Comparison of ENCODE assay signal across 11 mouse cellular contexts in the genomic region with DNA sequence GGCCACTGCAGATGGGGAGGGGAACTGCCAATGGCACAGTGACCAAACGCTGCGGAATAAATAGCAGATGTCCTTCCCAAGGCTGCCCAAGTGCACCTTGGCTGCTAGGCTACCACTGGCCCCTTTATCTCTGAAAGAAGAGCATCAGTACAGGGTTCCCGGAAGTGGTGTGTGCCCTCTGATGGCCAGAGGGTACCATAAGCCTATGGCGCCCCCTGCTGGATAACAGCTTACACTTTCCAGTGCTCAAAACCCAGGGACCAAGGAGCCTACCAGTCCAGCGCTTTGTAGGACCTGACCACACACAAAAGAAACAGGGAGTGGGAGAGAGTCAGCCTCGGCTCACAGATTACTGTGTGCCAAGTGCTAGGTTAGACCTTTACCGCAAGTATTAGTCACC. TPM values are rescaled to one million over a fixed set of nuclear protein-coding genes. Genes with fewer than 3 reads are reported as not detected.
A peak's percentile ranks its signal among the peaks of the same experiment; 100 is the strongest.
DNase-seq lines count a peak whose midpoint lies in the region; ATAC-seq and TF ChIP-seq lines count a peak whose summit lies in the region.
"Not testable (repeated sequence)": the region's sequence is repeated elsewhere in the genome, so short reads cannot be mapped to it uniquely, and the experiment has no call there.
"Had no signal": no experiment of that assay in that cellular context is flagged by ENCODE, and none has a peak within 500 bp of the region (broad histone marks: within the 10 kb centered on the region; RNA-seq: fewer than 3 reads in every experiment).

No protein-coding gene starts in this region.

- H3K36me3 ChIP-seq in intestine, postnatal 0 days (ENCODE audit: control insufficient read depth, insufficient read depth); limb, embryonic 11.5 days (ENCODE audit: control insufficient read depth, insufficient read depth, low read length); midbrain, embryonic 11.5 days (ENCODE audit: control insufficient read depth, insufficient read depth, low read length): not testable (repeated sequence)

- H3K4me3 ChIP-seq in intestine, postnatal 0 days (ENCODE audit: low read depth, low read length); limb, embryonic 11.5 days (ENCODE audit: low read depth, low read length); midbrain, embryonic 11.5 days (ENCODE audit: low read depth, low read length): not testable (repeated sequence)

- WGBS in intestine, postnatal 0 days, result 8% methylated on average over 7 of the region's 7 CpGs
- WGBS in limb, embryonic 11.5 days, result 14% methylated on average over 7 of the region's 7 CpGs
- WGBS in midbrain, embryonic 11.5 days, result 7% methylated on average over 7 of the region's 7 CpGs

- H3K9ac ChIP-seq in intestine, postnatal 0 days (ENCODE audit: low read depth, low read length); limb, embryonic 11.5 days (ENCODE audit: low read length); midbrain, embryonic 11.5 days (ENCODE audit: low read length): not testable (repeated sequence)

- peak; percentile 83 for TF ChIP-seq CTCF in intestine, postnatal 0 days (IDR thresholded peaks at IDR 0.05; ENCODE audit: low read depth)

- H3K4me2 ChIP-seq in intestine, postnatal 0 days (replicated peaks; ENCODE audit: low read depth); limb, embryonic 11.5 days (ENCODE audit: low read depth, severe bottlenecking); midbrain, embryonic 11.5 days: not testable (repeated sequence)

- not testable (repeated sequence) for H3K27me3 ChIP-seq in intestine, postnatal 0 days (replicated peaks; ENCODE audit: control insufficient read depth, insufficient read depth, low read length); limb, embryonic 11.5 days (ENCODE audit: control insufficient read depth, insufficient read depth, low read length); midbrain, embryonic 11.5 days (ENCODE audit: control insufficient read depth, insufficient read depth, low read length)

- H3K9me3 ChIP-seq in intestine, postnatal 0 days (ENCODE audit: control insufficient read depth); limb, embryonic 11.5 days (ENCODE audit: control insufficient read depth, low read length); midbrain, embryonic 11.5 days (ENCODE audit: control insufficient read depth, low read length): not testable (repeated sequence)

- not testable (repeated sequence) for H3K27ac ChIP-seq in intestine, postnatal 0 days (ENCODE audit: low read depth, low read length); limb, embryonic 11.5 days (replicated peaks; ENCODE audit: low read depth, low read length); midbrain, embryonic 11.5 days (ENCODE audit: low read depth, low read length)

- not testable (repeated sequence) for H3K4me1 ChIP-seq in intestine, postnatal 0 days (replicated peaks; ENCODE audit: control insufficient read depth, insufficient read depth, low read length); limb, embryonic 11.5 days (ENCODE audit: control insufficient read depth, insufficient read depth, low read length); midbrain, embryonic 11.5 days (ENCODE audit: control insufficient read depth, insufficient read depth, low read length)

- ATAC-seq in intestine, postnatal 0 days, result peak; percentile 73; the same call in 1 of the 2 replicates
- not testable (repeated sequence) for ATAC-seq in limb, embryonic 11.5 days (ENCODE audit: insufficient number of reproducible peaks, low FRiP score, low TSS enrichment, low read depth); midbrain, embryonic 11.5 days (ENCODE audit: low FRiP score)

- intact Hi-C loops in gastrocnemius, postnatal 14 days (cut with DNase I; ENCODE audit: low total_unique reads), result loop anchor here (10.0 kb wide), 1 partner anchor 50 kb away; no protein-coding TSS in a partner anchor

- DNase-seq in 3134 (ENCODE audit: extremely low read depth, insufficient read length, low spot score) (peak; percentile 19), ZHBTc4 (ENCODE audit: low read depth, low spot score) (peak; percentile 79)
- DNase-seq in cerebellum, postnatal 25 days, result peak; percentile 28 to 51
- peak; percentile 25 for DNase-seq in gastrocnemius, postnatal 14 days
- DNase-seq in limb, embryonic 11.5 days (ENCODE audit: low spot score), result peak; percentile 61
- DNase-seq in midbrain, embryonic 11.5 days (ENCODE audit: low spot score, missing footprints), result peak; percentile 87
- DNase-seq in spleen, postnatal 10 days (ENCODE audit: low spot score in 2 of 2), result peak; percentile 28 to 72

RNA-seq across cellular contexts. Expression of a gene that starts 8.5 kb away (rescaled TPM):
- not detected for total RNA-seq in gastrocnemius, postnatal 14 days (2021)
- polyA plus RNA-seq in intestine, postnatal 0 days (2015; fragmentation: Nextera tagmentation; extraction: Ambion mirVana), result 0.14 and 0.16 TPM in 2 replicates
- not detected in 2 replicates for polyA plus RNA-seq in limb, embryonic 11.5 days (2014; fragmentation: Nextera tagmentation; extraction: Ambion mirVana)
- not detected in 2 replicates for polyA plus RNA-seq in midbrain, embryonic 11.5 days (2014; fragmentation: Nextera tagmentation; extraction: Ambion mirVana)
- polyA plus RNA-seq: erythroblast, embryonic 14.5 days; hindbrain, embryonic 12.5 days; liver, embryonic 15.5 days had no signal

RNA-seq across cellular contexts. Expression of a gene that starts 9.1 kb away (rescaled TPM):
- under 1 TPM in 1 of 2 experiments, not detected in 1; 0.11 TPM for total RNA-seq in gastrocnemius, postnatal 14 days (2021)
- 0.38 and 0.42 TPM in 2 replicates for polyA plus RNA-seq in intestine, postnatal 0 days (2015; fragmentation: Nextera tagmentation; extraction: Ambion mirVana)
- polyA plus RNA-seq in limb, embryonic 11.5 days (2014; fragmentation: Nextera tagmentation; extraction: Ambion mirVana), result 0.05 TPM in 1 of 2 replicates, not detected in the other
- polyA plus RNA-seq in midbrain, embryonic 11.5 days (2014; fragmentation: Nextera tagmentation; extraction: Ambion mirVana), result not detected in 2 replicates
- polyA plus RNA-seq: erythroblast, embryonic 14.5 days; hindbrain, embryonic 12.5 days; liver, embryonic 15.5 days had no signal

RNA-seq across cellular contexts. Expression of a gene that starts 27.3 kb away (rescaled TPM):
- 10 to 100 TPM; 89.2 to 91.4 TPM for total RNA-seq in gastrocnemius, postnatal 14 days (2021)
- polyA plus RNA-seq in intestine, postnatal 0 days (2015; fragmentation: Nextera tagmentation; extraction: Ambion mirVana), result 95.5 and 96.2 TPM in 2 replicates
- 180 and 187 TPM in 2 replicates for polyA plus RNA-seq in limb, embryonic 11.5 days (2014; fragmentation: Nextera tagmentation; extraction: Ambion mirVana)
- polyA plus RNA-seq in midbrain, embryonic 11.5 days (2014; fragmentation: Nextera tagmentation; extraction: Ambion mirVana), result 142 and 155 TPM in 2 replicates

RNA-seq across cellular contexts. Expression of a gene that starts 28.9 kb away (rescaled TPM):
- under 1 TPM; 0.16 to 0.39 TPM for total RNA-seq in gastrocnemius, postnatal 14 days (2021)
- not detected in 2 replicates for polyA plus RNA-seq in intestine, postnatal 0 days (2015; fragmentation: Nextera tagmentation; extraction: Ambion mirVana)
- not detected in 2 replicates for polyA plus RNA-seq in limb, embryonic 11.5 days (2014; fragmentation: Nextera tagmentation; extraction: Ambion mirVana)
- polyA plus RNA-seq in midbrain, embryonic 11.5 days (2014; fragmentation: Nextera tagmentation; extraction: Ambion mirVana), result not detected in 2 replicates
- polyA plus RNA-seq: erythroblast, embryonic 14.5 days; hindbrain, embryonic 12.5 days; liver, embryonic 15.5 days had no signal

RNA-seq across cellular contexts. Expression of a gene that starts 29.6 kb away (rescaled TPM):
- total RNA-seq in gastrocnemius, postnatal 14 days (2021), result 1 to 10 TPM; 5.0 to 6.6 TPM
- polyA plus RNA-seq in intestine, postnatal 0 days (2015; fragmentation: Nextera tagmentation; extraction: Ambion mirVana), result 0.56 and 0.58 TPM in 2 replicates
- polyA plus RNA-seq in limb, embryonic 11.5 days (2014; fragmentation: Nextera tagmentation; extraction: Ambion mirVana), result 0.75 and 0.80 TPM in 2 replicates
- 1.3 and 1.4 TPM in 2 replicates for polyA plus RNA-seq in midbrain, embryonic 11.5 days (2014; fragmentation: Nextera tagmentation; extraction: Ambion mirVana)
- polyA plus RNA-seq: erythroblast, embryonic 14.5 days had no signal

Comparison
In these comparisons a context has a peak if more than half of its experiments do, and no peak if none do; other contexts are left out.
1. DNase-seq: peak in every context shown above with its lines; median percentile 87 in midbrain, embryonic 11.5 days; 79 in ZHBTc4; 61 in limb, embryonic 11.5 days; 50 in spleen, postnatal 10 days; 40 in cerebellum, postnatal 25 days; 25 in gastrocnemius, postnatal 14 days; 19 in 3134.